Mouse (Mus musculus): ENCODE results near the gene Ctnnb1.

The Ctnnb1 gene

DNA sequence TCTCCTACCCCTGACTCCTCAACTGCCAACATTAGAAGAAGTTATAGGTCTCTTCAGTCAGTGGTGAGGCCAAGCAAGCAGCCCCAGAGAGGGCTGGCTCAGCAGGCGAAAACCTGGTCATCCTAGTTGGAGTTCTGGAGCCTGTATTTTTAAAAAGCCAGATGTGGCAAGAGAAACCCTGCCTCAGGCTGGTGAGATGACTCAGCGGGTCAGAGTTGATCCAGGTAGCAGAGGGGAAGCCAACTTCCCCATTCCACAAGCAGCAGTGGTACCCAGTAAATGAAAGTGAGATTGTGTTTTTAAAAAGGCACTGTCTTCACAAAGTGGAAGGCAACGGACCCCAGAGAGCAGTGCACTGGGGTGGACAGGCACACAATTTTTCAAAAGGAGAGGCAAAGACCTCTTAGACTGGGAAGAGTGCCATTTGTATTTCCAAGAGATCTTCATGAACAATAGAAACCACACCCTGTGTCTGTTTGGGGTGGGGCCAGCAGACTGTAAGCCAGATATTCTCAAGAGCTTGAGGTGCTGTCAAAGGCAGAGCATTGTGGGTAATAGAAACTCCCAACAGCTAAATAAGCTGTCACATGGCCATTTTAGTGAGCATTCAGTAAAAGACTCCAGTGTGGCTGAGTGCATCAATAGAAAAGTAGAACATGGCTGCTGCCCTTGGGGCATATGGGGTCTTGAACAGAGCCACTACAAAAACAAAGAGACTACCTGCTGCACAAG, 33.1 kb downstream of the Ctnnb1 start:
- DNase-seq (ENCODE audit: low read depth, low spot score): no peak

DNA sequence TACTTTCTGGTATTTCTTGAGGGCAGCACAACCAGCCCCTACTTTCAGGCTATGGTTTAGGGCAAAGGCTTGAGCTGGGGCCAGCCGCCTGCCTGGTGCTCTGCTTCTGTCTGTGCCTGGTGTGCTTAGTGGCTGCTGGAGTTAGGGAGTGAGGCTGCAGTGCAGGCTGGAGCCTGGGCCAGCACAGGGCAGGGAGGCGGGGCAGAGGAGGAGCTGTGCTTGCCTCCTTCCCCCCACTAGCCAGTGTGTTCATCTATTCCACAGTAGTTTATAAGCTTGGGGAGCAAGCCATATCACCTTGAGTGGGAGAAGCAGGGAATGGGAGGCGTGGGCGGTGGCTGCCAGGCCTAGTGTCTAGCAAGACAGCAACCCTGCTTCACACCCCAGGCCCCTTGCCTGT, 34.1 kb downstream of the Ctnnb1 start:
- no peak for DNase-seq (ENCODE audit: low read depth, low spot score)

DNA sequence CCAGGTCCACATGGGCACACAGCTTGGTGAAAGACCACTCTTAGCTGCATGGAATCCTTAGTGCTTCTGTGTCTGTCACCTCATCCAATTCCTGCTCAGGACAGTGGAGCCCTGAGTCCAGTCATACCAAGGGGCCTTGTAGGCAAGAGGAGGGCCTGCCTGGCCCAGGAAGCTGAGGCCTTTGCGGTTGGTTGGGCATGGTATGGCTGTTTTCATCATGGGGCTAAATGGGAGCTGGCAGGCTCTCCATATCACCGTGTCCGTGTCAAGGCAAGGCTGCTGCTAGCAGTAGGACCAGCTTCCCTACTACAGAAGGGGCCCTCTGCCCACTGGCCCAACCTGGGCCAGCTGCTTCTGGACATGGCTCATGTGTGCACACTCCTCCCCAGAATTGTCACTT, 34.7 kb downstream of the Ctnnb1 start:
- no peak for DNase-seq (ENCODE audit: low read depth, low spot score)

DNA sequence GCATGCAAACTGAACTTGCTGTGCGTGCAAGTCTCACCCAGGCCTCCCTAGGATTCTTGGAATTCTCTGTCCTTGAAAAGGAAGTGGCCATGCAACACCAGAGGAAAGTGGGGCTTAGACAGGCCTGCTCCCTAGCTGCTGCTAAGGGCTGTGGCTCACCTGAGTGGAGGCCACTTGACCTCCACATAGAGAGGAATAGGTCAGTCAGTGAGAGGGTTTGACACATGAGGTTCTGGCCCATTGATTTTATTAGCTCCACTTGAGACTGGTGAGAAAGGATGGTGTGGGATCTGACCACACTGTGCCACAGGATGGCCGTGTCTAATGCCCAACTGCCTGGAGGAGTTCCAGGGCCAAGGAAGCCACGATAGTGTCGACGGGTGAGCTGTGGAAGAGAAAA, 35.2 kb downstream of the Ctnnb1 start:
- DNase-seq (ENCODE audit: low read depth, low spot score): no peak

DNA sequence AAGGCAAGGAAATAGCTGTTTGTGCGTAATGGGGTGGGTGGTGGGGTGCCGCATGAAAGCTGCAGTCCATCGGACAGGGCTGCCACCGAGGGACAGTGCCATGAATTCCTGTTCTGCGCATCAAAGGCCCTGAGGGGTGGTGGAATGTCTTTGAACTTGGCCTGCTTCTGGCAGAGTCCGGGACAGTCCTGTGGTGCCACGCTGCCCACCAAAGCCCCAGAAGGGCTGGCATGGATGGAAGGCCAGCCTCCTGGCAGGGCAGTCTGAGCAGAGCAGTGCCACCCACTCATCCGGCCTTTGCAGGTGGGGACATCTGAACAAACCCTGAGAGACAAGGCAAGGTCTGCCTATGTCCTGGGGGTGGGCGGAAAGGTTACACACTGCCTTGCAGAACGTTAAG, 36.0 kb downstream of the Ctnnb1 start:
- no peak for DNase-seq (ENCODE audit: low read depth, low spot score)

DNA sequence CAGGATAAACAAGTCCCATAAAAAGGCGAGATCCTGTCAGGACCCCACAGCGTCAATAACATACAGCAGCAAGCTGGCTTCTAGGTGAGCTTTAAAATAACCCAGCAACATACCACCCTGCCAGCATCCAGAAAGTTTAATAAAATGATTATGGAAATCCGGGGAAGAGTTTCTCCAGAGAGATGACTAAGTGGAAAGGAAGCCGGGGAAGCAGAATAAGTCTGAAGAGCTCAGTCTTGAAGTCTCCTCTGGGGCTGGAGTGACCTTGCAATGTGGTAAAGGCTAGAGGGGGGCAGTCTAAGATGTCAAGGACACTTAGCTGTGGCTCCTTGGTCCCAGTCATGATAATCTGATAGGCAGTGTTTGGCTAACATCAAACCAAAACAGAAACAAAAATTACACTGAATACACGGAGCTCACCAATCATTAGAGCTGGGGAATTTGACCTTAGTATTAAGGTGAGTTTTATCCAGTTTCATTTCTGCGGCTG, 44.1 kb downstream of the Ctnnb1 start:
- DNase-seq (ENCODE audit: low read depth, low spot score): no peak

DNA sequence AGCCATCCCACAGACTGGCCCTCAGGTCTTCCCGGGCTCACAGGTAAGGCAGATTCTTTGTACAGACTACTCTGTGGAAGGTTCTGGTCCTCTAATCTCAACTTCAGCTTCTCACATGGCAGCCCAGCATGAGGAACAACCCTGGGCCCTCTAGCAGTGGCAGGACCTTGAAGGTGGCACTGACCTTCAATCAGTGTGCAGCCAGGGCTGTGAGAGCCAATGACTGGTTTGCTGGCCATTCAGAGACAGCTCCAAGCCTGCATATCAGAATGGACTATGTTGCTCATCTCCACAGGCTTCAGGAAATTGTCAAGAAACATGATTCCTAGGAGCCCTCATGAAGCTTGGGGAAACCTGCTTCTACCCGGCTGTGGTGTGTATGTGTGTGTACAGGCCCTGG, 45.2 kb downstream of the Ctnnb1 start:
- no peak for DNase-seq (ENCODE audit: low read depth, low spot score)

DNA sequence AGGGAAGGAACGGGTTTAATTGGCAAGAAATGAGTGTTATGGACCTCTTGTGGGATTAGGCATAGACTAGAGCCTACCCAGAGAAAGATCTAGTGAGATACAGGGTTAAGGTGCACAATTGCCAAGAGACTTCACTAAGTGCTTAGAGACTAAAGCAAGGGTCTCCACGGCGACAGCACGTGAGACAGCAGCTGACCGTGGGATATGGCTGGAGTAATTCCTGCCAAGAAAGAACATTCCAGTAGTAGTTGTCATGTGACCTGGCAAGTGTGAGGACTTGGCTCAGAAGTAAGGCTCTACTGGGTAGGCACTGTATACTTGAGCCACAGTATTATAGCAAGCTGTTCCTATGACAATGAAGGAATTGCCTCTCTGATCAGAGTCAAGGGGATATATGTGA, 47.1 kb downstream of the Ctnnb1 start:
- DNase-seq (ENCODE audit: low read depth, low spot score): no peak

DNA sequence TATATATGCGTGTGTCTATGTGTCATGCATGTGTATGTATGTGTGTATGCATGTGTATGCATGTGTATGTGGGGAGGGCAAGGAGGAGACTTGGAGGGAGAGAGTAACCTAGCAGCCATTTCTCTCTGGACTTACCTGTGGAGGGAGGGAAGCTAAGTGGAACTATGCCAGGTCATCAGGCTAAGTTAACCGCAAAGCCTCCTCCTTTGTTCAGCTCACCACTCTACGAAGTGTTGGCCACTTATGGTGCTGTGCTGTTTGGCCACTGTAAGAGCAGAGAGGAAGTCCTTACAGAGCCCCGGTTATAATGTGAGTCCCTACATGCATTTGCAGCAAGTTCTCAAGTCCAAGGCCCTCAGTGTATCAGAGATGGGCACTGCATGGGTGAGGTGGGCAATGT, 47.8 kb downstream of the Ctnnb1 start:
- no peak for DNase-seq (ENCODE audit: low read depth, low spot score)

DNA sequence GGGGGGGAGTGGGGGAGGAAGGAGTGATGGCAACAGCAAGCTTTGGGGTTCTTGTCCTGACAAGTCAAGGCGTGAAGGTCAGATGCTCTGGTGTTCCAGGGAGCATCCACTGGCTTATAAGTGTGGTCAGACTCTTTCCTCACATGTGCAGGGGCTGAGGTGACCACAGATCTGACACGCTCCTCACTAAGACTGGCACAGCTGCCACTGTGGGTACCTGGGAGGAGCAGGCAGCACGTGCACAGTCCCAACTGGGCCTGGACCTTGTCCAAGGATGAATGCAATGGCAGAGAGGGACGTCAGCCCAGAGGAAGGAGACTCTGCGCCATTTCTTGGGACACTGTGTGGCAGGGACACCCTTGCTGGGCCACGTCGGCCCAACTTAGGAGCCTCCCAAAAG, 52.8 kb downstream of the Ctnnb1 start:
- no peak for DNase-seq (ENCODE audit: low read depth, low spot score)

DNA sequence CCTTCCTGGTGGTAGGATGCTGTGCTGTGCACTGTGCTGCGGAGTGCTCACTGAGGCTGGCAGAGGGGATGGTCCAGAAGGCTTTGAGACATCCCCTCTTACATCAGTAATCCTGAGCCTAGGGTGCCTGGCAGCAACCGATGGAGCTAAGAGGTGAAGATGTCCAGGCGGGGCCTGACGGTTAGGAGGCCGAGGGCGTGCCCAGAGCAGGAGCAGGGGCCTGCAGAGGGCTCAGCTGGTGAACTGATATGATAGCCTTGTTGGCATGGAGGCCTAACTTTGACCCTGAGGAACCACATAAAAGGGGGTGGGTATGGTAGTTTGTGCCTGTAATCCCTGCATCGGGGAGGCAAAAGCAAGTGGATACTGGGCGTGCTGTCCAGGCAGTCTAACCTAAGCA, 54.8 kb downstream of the Ctnnb1 start:
- no peak for DNase-seq (ENCODE audit: low read depth, low spot score)

DNA sequence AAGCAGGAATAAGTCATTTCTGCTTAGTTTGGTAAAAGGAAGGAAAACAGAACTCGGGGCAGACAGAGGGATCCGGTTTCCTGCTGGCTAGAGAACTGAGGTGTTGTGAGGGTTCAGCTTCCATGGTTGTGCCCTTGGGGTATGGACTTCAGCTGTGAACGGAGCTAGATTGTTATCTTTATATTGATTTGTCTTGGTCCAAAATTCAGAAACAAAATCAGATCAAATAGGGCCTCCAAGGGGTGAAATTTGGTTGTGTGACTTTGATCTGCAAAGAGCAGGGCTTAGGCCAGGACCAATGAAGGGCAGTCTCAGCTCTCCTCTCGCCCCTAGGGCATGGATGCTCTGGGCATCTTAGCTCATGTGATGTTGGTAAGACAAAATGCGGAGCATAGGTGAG, 55.5 kb downstream of the Ctnnb1 start:
- DNase-seq (ENCODE audit: low read depth, low spot score): no peak

DNA sequence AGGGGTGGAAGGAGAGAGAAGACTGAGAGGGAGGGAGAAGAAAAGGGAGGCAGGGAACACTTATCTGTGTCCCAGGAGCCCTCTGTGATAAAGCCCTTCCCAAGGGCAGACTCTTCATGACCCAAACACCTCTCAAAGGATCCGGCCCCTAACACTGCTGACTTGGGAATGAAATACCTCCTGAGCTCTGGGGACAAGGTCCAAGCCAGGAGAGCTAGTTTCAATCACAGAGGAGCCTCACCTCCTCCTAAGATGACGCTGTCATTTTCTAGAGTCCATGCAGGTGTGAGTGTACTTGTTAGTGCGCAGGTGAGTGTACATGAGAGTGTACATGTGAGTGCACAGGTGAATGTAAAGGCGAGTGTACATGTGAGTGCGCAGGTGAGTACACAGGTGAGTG, 56.0 kb downstream of the Ctnnb1 start:
- no peak for DNase-seq (ENCODE audit: low read depth, low spot score)

DNA sequence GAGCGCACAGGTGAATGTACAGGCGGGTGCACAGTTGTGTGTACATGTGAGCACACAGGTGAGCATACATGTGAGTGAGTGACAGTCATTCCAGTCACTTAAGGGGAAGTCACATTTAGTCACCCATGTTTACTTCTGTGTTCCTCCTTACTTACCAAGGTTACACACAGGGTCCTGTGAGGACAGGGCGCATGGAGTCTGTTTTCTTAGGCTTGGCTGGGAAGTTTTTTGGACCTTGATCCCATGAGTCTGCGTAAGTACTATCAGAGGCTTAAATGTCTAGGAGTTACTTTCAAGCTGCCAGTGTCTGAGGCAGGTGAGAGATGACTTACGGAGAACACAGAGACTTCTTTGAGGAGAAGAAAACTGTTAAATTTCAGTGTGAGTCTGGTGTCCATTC, 56.5 kb downstream of the Ctnnb1 start:
- no peak for DNase-seq (ENCODE audit: low read depth, low spot score)

DNA sequence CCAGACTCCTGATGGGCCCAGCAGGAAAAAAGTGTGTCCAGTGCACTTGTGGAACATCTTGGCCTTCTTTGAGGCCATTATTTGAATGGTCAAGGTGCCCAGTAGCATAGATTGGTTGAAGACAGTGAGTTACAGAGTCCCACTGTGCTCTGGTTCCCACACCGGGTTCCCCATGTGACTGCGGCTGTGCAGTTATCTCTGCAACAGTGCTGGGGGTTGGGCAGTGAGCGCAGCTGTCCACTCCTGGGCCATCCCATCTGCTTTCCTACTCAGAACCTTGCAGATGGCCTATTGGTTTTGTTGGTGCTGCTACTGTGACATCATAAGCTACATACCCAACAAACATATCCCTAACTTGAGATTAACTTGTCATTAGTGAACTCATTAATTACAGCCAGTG, 57.2 kb downstream of the Ctnnb1 start:
- DNase-seq (ENCODE audit: low read depth, low spot score): no peak

DNA sequence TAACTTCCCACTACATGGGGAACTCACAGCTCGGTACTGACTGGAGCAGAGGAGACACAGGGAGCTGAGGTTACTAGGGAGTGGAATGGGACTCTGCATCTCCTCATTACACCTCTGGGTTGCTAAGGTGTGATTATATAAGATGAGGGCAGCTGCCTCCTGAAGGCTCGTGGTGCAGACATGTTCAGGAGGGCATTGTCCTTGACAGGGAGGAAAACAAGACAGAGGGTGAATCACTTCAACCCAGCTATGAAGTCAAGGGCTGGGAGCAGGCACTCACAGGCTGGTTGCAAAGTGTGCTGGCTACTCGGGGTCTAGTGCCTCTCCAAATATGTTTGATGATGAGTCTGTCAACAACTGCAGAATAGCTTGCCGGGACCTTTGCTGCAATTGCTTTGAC, 58.0 kb downstream of the Ctnnb1 start:
- no peak for DNase-seq (ENCODE audit: low read depth, low spot score)

DNA sequence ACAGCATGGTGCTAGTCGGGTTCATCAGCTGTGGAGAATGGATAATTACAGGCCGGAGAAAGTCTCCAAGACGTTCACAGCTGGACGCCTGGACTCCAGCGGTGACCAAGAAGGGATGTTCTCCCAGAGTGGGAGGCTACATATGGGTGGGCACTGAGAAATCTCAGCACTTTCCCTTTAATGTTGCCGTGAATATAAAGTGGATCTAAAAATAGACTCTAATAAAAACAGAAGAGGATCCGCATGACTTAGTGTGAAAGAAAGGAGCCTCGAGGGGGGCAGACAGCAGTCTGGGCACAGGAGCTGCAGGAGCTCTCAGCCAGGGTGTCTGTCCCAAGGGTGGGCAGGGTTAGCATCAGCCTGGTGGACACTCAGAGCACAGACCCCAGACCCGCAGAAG, 59.1 kb downstream of the Ctnnb1 start:
- DNase-seq (ENCODE audit: low read depth, low spot score): no peak

DNA sequence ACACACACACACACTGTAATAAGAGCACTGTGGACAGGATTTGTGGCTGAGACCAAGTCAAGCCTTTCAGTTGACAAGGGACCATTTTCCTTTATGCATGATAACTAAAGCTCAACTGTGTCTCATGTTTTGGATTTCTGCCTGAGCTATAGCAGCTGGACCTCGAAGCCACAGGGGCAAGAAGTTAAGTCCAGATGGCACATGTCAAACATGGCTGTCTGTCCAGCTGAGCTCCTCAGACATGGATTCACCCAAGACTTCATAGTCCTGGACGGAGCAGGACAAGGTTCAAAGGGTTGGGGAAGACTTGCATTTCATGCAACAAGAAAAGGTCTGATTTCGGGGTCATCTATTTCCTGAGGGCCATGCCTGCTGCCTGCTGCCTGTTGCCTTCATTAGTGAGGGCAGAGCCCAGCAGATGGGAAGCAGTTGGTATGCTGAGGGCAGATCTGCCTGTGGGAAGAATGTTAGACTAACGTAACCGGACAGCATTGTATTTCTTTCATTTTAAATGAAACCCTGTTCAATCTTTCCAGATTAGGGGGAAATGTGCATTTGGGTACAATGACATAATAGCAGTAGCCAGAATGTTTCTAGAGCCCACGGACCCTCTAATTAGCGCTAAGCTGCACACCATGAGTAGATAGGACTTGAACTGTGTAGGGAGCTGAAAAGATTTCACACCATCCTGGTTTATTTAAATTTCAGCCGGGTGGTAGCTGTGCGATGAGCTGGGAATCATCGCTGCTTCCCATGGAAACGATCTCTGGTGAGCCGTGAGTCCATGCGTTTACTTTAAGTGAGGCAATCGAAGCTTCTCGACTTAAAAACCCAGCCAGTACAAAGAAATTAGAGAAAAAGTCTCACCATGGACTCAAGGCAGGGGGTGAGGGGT, 61.0 kb downstream of the Ctnnb1 start:
- no peak for DNase-seq (ENCODE audit: low read depth, low spot score)

DNA sequence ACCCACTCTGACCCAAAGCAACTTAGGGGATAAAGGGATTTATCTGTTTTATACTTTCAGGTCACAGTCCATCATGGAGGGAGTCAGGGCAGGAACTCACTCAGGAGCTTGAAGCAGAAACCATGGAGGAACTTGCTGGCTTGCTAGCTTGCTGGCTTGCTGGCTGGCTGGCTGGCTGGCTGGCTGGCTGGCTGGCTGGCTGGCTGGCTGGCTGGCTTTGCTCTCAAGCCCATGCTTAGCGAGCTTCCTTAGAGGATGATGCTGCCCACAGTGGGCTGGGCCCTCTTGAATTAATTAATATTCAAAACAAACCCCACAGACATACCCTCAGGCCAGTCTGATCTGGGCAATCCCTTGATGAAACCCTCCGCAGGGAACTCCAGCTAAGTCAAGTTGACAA, 62.8 kb downstream of the Ctnnb1 start:
- DNase-seq (ENCODE audit: low read depth, low spot score): no peak

DNA sequence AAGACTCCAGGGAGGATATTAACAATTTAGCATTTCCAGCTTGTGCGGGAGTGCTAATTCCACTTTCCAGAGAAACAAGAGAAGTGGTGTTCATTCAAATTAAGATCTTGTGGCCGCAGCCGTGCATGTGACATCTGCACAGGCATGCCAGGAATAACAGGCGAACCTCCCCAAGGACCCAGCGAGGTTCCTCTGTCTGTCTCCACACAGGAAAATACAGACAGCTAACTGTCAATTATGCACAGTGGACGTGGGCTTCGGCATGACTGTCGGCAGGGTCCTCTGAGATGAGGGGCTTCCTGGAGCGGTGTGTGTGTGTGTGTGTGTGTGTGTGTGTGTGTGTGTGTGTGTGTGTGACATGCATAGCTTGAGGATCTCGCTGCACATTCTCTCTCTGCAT, 64.0 kb downstream of the Ctnnb1 start:
- no peak for DNase-seq (ENCODE audit: low read depth, low spot score)

DNA sequence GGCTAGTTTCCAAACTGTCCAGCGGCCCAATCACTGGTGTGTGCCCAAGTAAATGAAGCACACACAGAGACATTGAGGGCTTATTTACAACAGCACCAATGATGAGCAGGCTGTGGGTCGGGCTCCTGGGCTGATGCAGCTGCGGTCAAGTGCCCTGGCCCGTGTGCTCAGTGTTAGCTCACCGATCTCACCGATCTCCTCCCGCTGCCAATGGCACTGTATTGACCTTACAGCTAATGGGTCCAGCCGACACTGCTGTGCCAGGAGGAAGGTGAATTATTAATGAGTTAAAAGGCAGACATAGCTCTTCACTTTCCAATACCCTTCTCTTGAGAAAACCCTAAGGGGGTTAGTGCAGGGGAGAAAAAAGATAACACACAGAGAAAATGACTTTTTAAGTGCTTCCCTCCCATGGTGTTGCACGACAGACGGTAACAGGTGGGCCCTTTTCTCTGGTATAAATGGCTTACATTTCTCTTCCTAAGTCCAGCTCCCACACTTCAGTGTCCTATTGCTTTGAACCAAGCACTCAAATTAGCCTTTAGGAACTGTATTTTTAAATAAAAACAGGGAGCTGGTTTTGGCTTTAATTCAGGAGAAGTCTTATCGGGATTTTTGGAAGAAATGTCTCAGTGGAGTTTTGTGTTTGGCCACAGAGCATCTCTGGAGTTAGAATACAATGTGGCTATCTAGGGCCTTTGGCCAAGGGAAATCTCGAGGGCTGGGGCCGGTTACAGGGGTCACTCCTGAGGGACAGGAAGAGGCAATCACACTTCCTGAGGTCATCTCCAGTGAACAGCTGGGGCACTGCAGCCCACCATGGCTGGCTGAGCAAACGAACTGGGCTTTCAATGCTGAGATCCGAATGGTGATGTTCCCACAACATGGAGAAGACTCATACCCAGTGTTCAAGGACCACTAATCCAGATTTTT, 65.5 kb downstream of the Ctnnb1 start:
- DNase-seq (ENCODE audit: low read depth, low spot score): no peak

DNA sequence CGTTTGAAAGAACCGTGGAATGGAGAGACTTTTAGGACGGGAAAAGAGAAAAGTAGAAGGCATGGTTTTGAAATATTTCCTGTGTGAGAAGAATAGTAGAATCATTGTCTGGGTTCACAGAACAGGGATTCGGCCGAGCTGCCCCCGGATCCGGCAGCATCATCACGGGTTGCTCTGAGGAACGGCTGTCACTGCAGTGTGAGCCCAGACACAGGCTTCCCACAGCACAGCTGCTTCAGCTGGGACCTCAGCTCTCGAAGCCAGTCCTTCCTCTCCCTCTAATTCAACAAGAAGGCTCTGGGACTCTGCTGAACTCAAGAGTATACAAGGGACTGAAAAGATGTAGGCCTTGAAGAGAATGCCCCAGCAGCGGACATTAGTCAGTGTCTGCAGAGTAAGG, 69.7 kb downstream of the Ctnnb1 start:
- DNase-seq (ENCODE audit: low read depth, low spot score): no peak
